ENCODE assay signal across 11 mouse cellular contexts in genomic region chr12:108219163-108219562, GRCm38 (mm10). TPM values are rescaled to one million over a fixed set of nuclear protein-coding genes. Genes with fewer than 3 reads are reported as not detected.
DNase-seq lines count a peak whose midpoint lies in the region; ATAC-seq and TF ChIP-seq lines count a peak whose summit lies in the region.
"Had no signal": no experiment of that assay in that cellular context is flagged by ENCODE, and none has a peak within 500 bp of the region (broad histone marks: within the 10 kb centered on the region; RNA-seq: fewer than 3 reads in every experiment).

No protein-coding gene starts in this region.

- 0 out of 2 replicates have a peak overlapping the region, but pooled peaks have one; percentile 9 for H3K27ac ChIP-seq in heart, embryonic 16.5 days (ENCODE audit: low read length)
- H3K27ac ChIP-seq in forebrain, embryonic 12.5 days: peak overlapping the region; percentile 71
- H3K27ac ChIP-seq in limb, embryonic 14.5 days (replicated peaks; ENCODE audit: low read depth, low read length): peak overlapping the region; percentile 79
- no peak overlapping the region; the same call in 1 of the 2 replicates for H3K27ac ChIP-seq in liver, embryonic 11.5 days (ENCODE audit: low read depth, low read length)

- 58% methylated on average over 15 of the region's 15 CpGs for WGBS in heart, embryonic 16.5 days
- WGBS in forebrain, embryonic 12.5 days: 60% methylated on average over 15 of the region's 15 CpGs
- WGBS in limb, embryonic 14.5 days: 13% methylated on average over 15 of the region's 15 CpGs
- WGBS in liver, embryonic 11.5 days: 67% methylated on average over 15 of the region's 15 CpGs

- no peaks in the 10 kb centered on the region for H3K36me3 ChIP-seq in heart, embryonic 16.5 days (ENCODE audit: control insufficient read depth, insufficient read depth)
- H3K36me3 ChIP-seq in C2C12 (ENCODE audit: control insufficient read depth, insufficient read depth): no peaks in the 10 kb centered on the region
- no peaks in the 10 kb centered on the region for H3K36me3 ChIP-seq in forebrain, embryonic 12.5 days (replicated peaks)
- H3K36me3 ChIP-seq in limb, embryonic 14.5 days (ENCODE audit: control insufficient read depth, insufficient read depth, low read length): no peaks in the 10 kb centered on the region
- H3K36me3 ChIP-seq in liver, embryonic 11.5 days (ENCODE audit: control insufficient read depth, insufficient read depth, low read length): no peaks in the 10 kb centered on the region

- H3K4me3 ChIP-seq in heart, embryonic 16.5 days (ENCODE audit: low read length): no peak overlapping the region
- no peak overlapping the region for H3K4me3 ChIP-seq in C2C12 (ENCODE audit: insufficient read depth, poor library complexity, severe bottlenecking)
- no peak overlapping the region for H3K4me3 ChIP-seq in forebrain, embryonic 12.5 days (replicated peaks)
- no peak overlapping the region for H3K4me3 ChIP-seq in limb, embryonic 14.5 days (replicated peaks; ENCODE audit: low read length)
- no peak overlapping the region for H3K4me3 ChIP-seq in liver, embryonic 11.5 days (ENCODE audit: low read depth, low read length)

- no peak for ATAC-seq in heart, embryonic 16.5 days (replicated peaks; ENCODE audit: extremely low read depth, insufficient read depth, low FRiP score)
- no peak for ATAC-seq in forebrain, embryonic 12.5 days (ENCODE audit: low FRiP score)
- peak; percentile 31 for ATAC-seq in limb, embryonic 14.5 days (ENCODE audit: low FRiP score, low read depth)
- no peak for ATAC-seq in liver, embryonic 11.5 days (replicated peaks; ENCODE audit: low FRiP score)
- ATAC-seq: inflammation-experienced regulatory T-cells, adult 6 months; liver, postnatal 0 days had no signal

- no peaks in the 10 kb centered on the region for H3K27me3 ChIP-seq in heart, embryonic 16.5 days (ENCODE audit: control insufficient read depth, insufficient read depth, low read length)
- H3K27me3 ChIP-seq in C2C12 (ENCODE audit: control insufficient read depth, insufficient read depth, insufficient read length): no peaks in the 10 kb centered on the region
- H3K27me3 ChIP-seq in forebrain, embryonic 12.5 days: peaks cover 15% of the 10 kb centered on the region
- H3K27me3 ChIP-seq in limb, embryonic 14.5 days (ENCODE audit: control insufficient read depth, insufficient read depth, low read length): no peaks in the 10 kb centered on the region
- H3K27me3 ChIP-seq in liver, embryonic 11.5 days (replicated peaks; ENCODE audit: control insufficient read depth, insufficient read depth, low read length): no peaks in the 10 kb centered on the region

- intact Hi-C loops in heart, postnatal 10 days (cut with DNase I): no loop called here

- no peak for TF ChIP-seq CTCF in C2C12 (IDR thresholded peaks at IDR 0.05; ENCODE audit: control insufficient read depth, insufficient read depth, insufficient read length)

- no peak overlapping the region for H3ac ChIP-seq in C2C12 (ENCODE audit: control insufficient read depth, insufficient read length, low read depth)

- TF ChIP-seq POLR2A in limb, embryonic 14.5 days (IDR thresholded peaks at IDR 0.05; ENCODE audit: borderline replicate concordance, extremely low read depth, insufficient read depth, insufficient read length): no peak

- no peak for DNase-seq in heart, postnatal 10 days
- DNase-seq in limb, embryonic 14.5 days (ENCODE audit: low spot score): no peak
- DNase-seq in gastrocnemius, postnatal 4 days (ENCODE audit: low spot score in 2 of 2): no peak
- no peak for DNase-seq in urinary bladder, adult 18-20 months (ENCODE audit: low spot score in 2 of 2)
- DNase-seq in liver, embryonic 11.5 days (ENCODE audit: low spot score): no peak
- DNase-seq: adrenal gland, postnatal 36 days; liver, postnatal 0 days had no signal

- H3K9me3 ChIP-seq in heart, embryonic 16.5 days (replicated peaks; ENCODE audit: control insufficient read depth, low read length): no peaks in the 10 kb centered on the region
- no peaks in the 10 kb centered on the region for H3K9me3 ChIP-seq in forebrain, embryonic 12.5 days
- H3K9me3 ChIP-seq in limb, embryonic 14.5 days (ENCODE audit: control insufficient read depth, low read length): no peaks in the 10 kb centered on the region
- no peaks in the 10 kb centered on the region for H3K9me3 ChIP-seq in liver, embryonic 11.5 days (ENCODE audit: control insufficient read depth, low read length)

- H3K79me2 ChIP-seq in C2C12 (ENCODE audit: control insufficient read depth, insufficient read depth): no peaks in the 10 kb centered on the region

- peaks cover 19% of the 10 kb centered on the region for H3K4me1 ChIP-seq in heart, embryonic 16.5 days (ENCODE audit: control insufficient read depth, insufficient read depth, low read length)
- H3K4me1 ChIP-seq in forebrain, embryonic 12.5 days: peaks cover 86% of the 10 kb centered on the region
- H3K4me1 ChIP-seq in limb, embryonic 14.5 days (ENCODE audit: control insufficient read depth, insufficient read depth, low read length): peaks cover 60% of the 10 kb centered on the region
- H3K4me1 ChIP-seq in liver, embryonic 11.5 days (replicated peaks; ENCODE audit: control insufficient read depth, insufficient read depth, low read length): peaks cover 17% of the 10 kb centered on the region

- no peaks in the 10 kb centered on the region for H3K79me3 ChIP-seq in C2C12 (ENCODE audit: low read depth)

- H3K4me2 ChIP-seq in heart, embryonic 16.5 days (ENCODE audit: low read depth, low read length): no peak overlapping the region
- no peak overlapping the region for H3K4me2 ChIP-seq in forebrain, embryonic 12.5 days
- H3K4me2 ChIP-seq in limb, embryonic 14.5 days (replicated peaks; ENCODE audit: low read depth, low read length, severe bottlenecking): peak overlapping the region; percentile 36
- H3K4me2 ChIP-seq in liver, embryonic 11.5 days: no peak overlapping the region

- no peak overlapping the region for H3K9ac ChIP-seq in heart, embryonic 16.5 days (ENCODE audit: low read length)
- 0 out of 2 replicates have a peak overlapping the region, but pooled peaks have one; percentile 21 for H3K9ac ChIP-seq in forebrain, embryonic 12.5 days
- peak overlapping the region; percentile 39; the same call in 1 of the 2 replicates for H3K9ac ChIP-seq in limb, embryonic 14.5 days (ENCODE audit: low read depth, low read length, severe bottlenecking)
- no peak overlapping the region for H3K9ac ChIP-seq in liver, embryonic 11.5 days (ENCODE audit: low read depth, low read length)
- H3K9ac ChIP-seq: liver, postnatal 0 days had no signal

TF ChIP-seq in C2C12, 6 proteins besides CTCF, POLR2A, EP300 and RAD21:
- TF ChIP-seq MAX (IDR thresholded peaks at IDR 0.05) (no peak), MYOD1 (IDR thresholded peaks at IDR 0.05; ENCODE audit: control insufficient read depth, insufficient read length, low read depth) (peak; percentile 22)
TF ChIP-seq in C2C12: peak in this region for 1.

RNA-seq across cellular contexts. Expression of gene Ccnk, which starts 39.8 kb away (rescaled TPM):
- 2.0 and 2.4 TPM in 2 replicates for polyA plus RNA-seq in heart, embryonic 16.5 days (2015; fragmentation: Nextera tagmentation; extraction: Ambion mirVana)
- total RNA-seq in heart, postnatal 10 days (2021): 10 to 100 TPM; 29.0 to 30.6 TPM
- polyA plus RNA-seq in C2C12 (2012; fragmentation: generic; extraction: Trizol): 23.6 TPM
- 4.7 and 5.4 TPM in 2 replicates for polyA plus RNA-seq in forebrain, embryonic 12.5 days (2016; fragmentation: Nextera tagmentation; extraction: Ambion mirVana)
- 37.7 and 46.2 TPM in 2 replicates for polyA plus RNA-seq in limb, embryonic 14.5 days (2012; rRNA removed)
- polyA plus RNA-seq in limb, embryonic 14.5 days (2014; fragmentation: Nextera tagmentation; extraction: Ambion mirVana): 5.5 and 6.0 TPM in 2 replicates
- total RNA-seq in gastrocnemius, postnatal 4 days (2021): 10 to 100 TPM; 35.5 to 36.4 TPM
- 4.3 and 5.2 TPM in 2 replicates for polyA plus RNA-seq in liver, embryonic 11.5 days (2014; fragmentation: Nextera tagmentation; extraction: Ambion mirVana)

RNA-seq across cellular contexts. Expression of gene Setd3, which starts 40.0 kb away (rescaled TPM):
- 75.8 and 75.9 TPM in 2 replicates for polyA plus RNA-seq in heart, embryonic 16.5 days (2015; fragmentation: Nextera tagmentation; extraction: Ambion mirVana)
- total RNA-seq in heart, postnatal 10 days (2021): 10 to 100 TPM; 77.6 to 79.3 TPM
- polyA plus RNA-seq in C2C12 (2012; fragmentation: generic; extraction: Trizol): 36.8 TPM
- polyA plus RNA-seq in forebrain, embryonic 12.5 days (2016; fragmentation: Nextera tagmentation; extraction: Ambion mirVana): 103 and 112 TPM in 2 replicates
- 55.1 and 62.5 TPM in 2 replicates for polyA plus RNA-seq in limb, embryonic 14.5 days (2012; rRNA removed)
- polyA plus RNA-seq in limb, embryonic 14.5 days (2014; fragmentation: Nextera tagmentation; extraction: Ambion mirVana): 75.4 and 76.1 TPM in 2 replicates
- 100 to 1,000 TPM in 1 of 2 experiments, 10 to 100 TPM in 1; 98.9 to 107 TPM for total RNA-seq in gastrocnemius, postnatal 4 days (2021)
- 73.3 and 77.0 TPM in 2 replicates for polyA plus RNA-seq in liver, embryonic 11.5 days (2014; fragmentation: Nextera tagmentation; extraction: Ambion mirVana)

RNA-seq across cellular contexts. Expression of gene Ccdc85c, which starts 56.1 kb away (rescaled TPM):
- polyA plus RNA-seq in heart, embryonic 16.5 days (2015; fragmentation: Nextera tagmentation; extraction: Ambion mirVana): 4.2 and 4.6 TPM in 2 replicates
- 10 to 100 TPM; 32.8 to 34.4 TPM for total RNA-seq in heart, postnatal 10 days (2021)
- polyA plus RNA-seq in C2C12 (2012; fragmentation: generic; extraction: Trizol): 7.0 TPM
- polyA plus RNA-seq in forebrain, embryonic 12.5 days (2016; fragmentation: Nextera tagmentation; extraction: Ambion mirVana): 10.7 and 14.7 TPM in 2 replicates
- polyA plus RNA-seq in limb, embryonic 14.5 days (2012; rRNA removed): 9.9 and 13.1 TPM in 2 replicates
- polyA plus RNA-seq in limb, embryonic 14.5 days (2014; fragmentation: Nextera tagmentation; extraction: Ambion mirVana): 6.1 and 6.4 TPM in 2 replicates
- 1 to 10 TPM; 7.3 to 8.4 TPM for total RNA-seq in gastrocnemius, postnatal 4 days (2021)
- 5.9 and 7.4 TPM in 2 replicates for polyA plus RNA-seq in liver, embryonic 11.5 days (2014; fragmentation: Nextera tagmentation; extraction: Ambion mirVana)

Comparison
In these comparisons a context has a peak if more than half of its experiments do, and no peak if none do; other contexts are left out.
1. H3K9ac ChIP-seq: peak in forebrain, embryonic 12.5 days (single experiment) and limb, embryonic 14.5 days (single experiment); none in heart, embryonic 16.5 days (single experiment) and liver, embryonic 11.5 days (single experiment).